Mouse (Mus musculus) kidney, adult 2 months (tissue): ENCODE results near the gene Cltc.

ENCODE experiments used
- CTCF ChIP-seq: fragments of 200-500 bp; conservative IDR thresholded peaks from 2 replicates; pipeline ENCODE4 v1.5.1; 2011; ENCODE audit warnings: low read depth, mild to moderate bottlenecking, control low read depth, low read length, moderate library complexity, mixed read lengths; ENCODE audit not compliant: insufficient read depth, insufficient read length
- POLR2A ChIP-seq: fragments of 200-500 bp; IDR thresholded peaks from one replicate; pipeline ENCODE4 v1.6.1; 2011; ENCODE audit warnings: low read depth, low read length, control low read depth

DNA sequence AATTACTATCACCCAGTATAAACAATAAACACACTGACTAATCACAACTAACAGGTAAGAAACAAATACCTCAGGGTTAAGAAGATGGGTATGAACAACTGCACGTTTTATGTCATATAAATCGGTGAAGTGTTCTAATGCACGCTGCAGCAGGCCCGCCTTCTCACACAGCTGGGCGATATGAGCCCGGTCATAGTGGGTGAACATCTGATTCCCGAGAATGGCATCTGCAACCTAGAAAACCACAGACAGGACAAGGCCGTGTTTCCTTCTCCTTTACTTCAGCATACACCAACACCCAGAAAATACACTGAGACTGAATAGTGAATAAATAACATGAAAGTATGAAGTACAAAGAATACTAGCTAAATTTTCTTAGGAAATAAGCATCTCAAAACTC is 38.0 kb downstream of the Cltc start:
- no peak for TF ChIP-seq POLR2A
- TF ChIP-seq CTCF, result no peak
